Mouse (Mus musculus): Measurements from ENCODE around the gene Chuk.
"Not testable (repeated sequence)": the region's sequence is repeated elsewhere in the genome, so short reads cannot be mapped to it uniquely, and the experiment has no call there.

Gene Chuk

GRCm38 (mm10) chr19:44106831-44107660 is at the start of gene Chuk:
Chuk (minus strand) TSS chr19:44107480.
- DNase-seq (ENCODE audit: low spot score): peak; percentile 94

DNA sequence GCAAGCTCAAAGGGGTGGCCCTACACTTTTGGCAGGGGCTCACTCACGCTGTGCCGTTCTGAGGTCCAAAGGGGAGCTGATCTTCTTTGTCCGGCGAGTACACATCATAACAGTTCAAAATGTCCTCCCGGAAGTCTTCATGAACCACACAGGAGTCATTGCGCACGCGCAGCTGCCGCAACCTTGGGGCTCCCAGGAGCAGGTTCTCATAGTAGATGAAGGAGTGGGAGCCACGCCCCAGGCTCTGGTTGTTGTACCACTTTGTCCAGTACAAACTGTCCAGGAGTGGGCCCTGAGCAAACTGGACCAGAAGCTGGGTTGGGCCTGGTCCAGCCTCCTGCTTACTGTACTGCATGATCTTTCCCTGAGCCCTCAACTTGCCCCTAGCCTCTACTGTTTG is 49.7 kb upstream of the Chuk start:
- no peak for DNase-seq (ENCODE audit: low spot score)

DNA sequence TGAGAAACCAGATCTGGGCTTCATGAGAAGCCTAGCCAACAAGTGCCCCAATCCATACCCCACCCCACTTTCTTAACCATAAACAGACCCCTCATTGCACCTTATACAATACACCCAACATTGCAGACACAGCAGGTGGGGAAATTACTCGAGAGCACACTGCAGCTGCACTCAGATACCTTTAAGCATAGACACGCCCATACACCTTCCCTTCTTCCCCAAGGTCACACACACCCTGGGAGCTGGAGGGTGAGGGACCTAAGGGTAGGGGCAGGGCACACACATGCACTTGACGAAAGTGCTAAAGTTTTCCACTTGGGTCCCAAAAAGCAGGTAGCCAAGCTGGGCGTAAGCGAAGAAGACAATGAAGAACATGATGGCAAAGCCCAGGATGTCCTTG is 46.5 kb upstream of the Chuk start:
- no peak for DNase-seq (ENCODE audit: low spot score)

GRCm38 (mm10) chr19:44148991-44149390 is 41.7 kb upstream of the Chuk start:
- no peak for DNase-seq (ENCODE audit: low spot score)

- no peak for DNase-seq (ENCODE audit: low spot score)
Observed at GRCm38 (mm10) chr19:44148345-44148744, 41.1 kb upstream of the Chuk start.

DNA sequence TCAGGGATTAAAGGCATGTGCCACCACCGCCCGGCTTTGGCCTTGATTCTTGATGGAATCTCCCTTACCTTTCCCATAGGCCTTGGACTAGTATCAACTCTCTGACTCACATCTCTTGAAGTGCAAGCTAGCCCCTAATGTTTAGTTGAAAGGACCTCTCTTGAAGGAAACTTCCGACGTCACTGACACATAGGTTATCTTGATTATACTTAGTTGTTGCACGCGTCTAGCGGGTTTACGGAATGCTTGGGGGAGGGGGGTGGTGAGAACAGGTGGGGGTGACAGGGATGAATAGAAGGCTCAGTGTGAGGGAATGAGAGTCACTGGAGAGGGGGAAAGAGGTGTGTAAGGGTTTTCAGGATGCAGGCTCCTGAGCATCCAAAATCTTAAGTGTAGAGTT is 39.7 kb upstream of the Chuk start:
- no peak for DNase-seq (ENCODE audit: low spot score)

DNA sequence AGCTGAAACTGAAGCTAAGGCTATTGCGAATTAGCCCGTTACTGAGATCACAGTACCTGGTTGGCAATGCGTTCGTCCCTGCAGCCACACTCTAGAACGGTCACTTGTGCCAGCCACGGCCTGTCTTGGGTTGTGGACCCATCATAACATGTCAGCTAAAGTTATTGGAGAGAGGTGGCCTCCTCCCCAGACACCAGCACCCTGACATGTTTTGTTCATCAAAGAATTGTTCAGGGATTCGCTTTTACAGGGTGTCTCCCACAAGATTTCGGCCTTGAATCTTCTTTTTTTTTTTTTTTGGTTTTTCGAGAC is 39.2 kb upstream of the Chuk start:
- DNase-seq (ENCODE audit: low spot score): no peak

DNA sequence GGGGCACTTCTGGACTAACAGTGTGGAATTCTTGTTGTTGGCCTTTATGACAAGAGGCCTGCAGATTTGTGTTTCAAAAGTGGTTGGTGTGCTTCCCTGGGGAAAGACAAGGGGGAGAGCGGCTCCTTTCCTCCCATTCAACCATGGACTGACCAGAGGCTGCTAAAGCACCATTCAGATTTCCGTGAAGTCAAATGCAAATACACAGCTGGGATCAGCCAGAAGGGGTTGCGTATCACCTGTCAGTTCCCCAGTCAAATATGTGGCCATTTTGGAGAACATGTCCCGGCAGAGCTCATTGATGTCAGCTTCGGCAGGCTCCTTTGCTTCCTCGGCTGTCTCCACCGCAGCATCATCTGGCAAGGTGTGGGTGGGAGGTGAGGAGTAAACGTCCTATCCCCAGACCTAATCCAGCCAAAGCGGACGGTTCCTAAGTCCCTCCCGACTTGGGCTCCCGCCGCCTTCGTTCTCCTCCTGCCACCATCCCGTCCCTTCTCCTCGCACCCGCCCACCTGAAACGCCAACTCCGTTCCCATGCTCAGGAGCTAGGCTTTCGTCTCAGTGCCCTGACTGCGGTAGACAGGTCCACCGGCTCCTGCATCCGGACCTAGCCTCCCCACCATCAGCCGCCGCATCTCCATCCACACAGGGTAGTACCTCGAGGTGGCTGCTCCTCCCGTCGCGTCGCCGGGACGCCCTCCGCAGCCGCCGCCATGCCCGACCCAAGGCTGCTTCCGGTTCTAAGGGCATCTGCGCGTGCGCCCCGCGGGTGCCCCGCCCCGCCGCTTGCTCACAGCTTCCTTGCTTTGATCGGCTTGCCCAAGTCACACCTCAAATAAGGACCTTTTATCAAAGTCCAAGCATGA is 38.7 kb upstream of the Chuk start, which contains the start of gene Bloc1s2:
Gene Bloc1s2 (minus strand): TSS at position 745 of the 866 bp plus-strand sequence.
- DNase-seq (ENCODE audit: low spot score): peak; percentile 78

GRCm38 (mm10) chr19:44144366-44144765 is 37.1 kb upstream of the Chuk start:
- DNase-seq (ENCODE audit: low spot score): no peak

- no peak for DNase-seq (ENCODE audit: low spot score)
Observed at GRCm38 (mm10) chr19:44135960-44136485, 28.7 kb upstream of the Chuk start.

GRCm38 (mm10) chr19:44135072-44135959 is 28.0 kb upstream of the Chuk start, which contains the start of gene Cwf19l1:
Cwf19l1 (minus strand) TSS chr19:44135876.
- DNase-seq (ENCODE audit: low spot score): peak; percentile 80

GRCm38 (mm10) chr19:44132917-44133316 is 25.6 kb upstream of the Chuk start:
- DNase-seq (ENCODE audit: low spot score): no peak

- DNase-seq (ENCODE audit: low spot score): no peak
Observed at GRCm38 (mm10) chr19:44128560-44128959, 21.3 kb upstream of the Chuk start.

GRCm38 (mm10) chr19:44127729-44128497 is 20.6 kb upstream of the Chuk start:
- DNase-seq (ENCODE audit: low spot score): no peak

- no peak for DNase-seq (ENCODE audit: low spot score)
Observed at GRCm38 (mm10) chr19:44121137-44121536, 13.9 kb upstream of the Chuk start.

DNA sequence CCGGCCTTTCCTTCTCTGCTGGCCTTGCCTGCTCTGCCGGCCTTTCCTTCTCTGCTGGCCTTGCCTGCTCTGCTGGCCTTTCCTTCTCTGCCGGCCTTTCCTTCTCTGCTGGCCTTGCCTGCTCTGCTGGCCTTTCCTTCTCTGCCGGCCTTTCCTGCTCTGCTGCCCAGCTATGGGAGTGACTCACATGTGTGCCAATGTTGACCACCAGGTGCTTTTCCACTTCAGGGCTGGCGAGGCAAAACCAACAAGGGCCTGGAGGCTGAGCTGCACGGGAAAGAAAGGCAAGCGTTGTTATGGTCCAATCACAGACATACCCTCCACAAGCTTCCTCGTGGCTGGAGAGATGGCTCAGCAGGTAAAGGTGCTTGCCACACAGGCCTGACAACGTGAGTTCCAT is 13.4 kb upstream of the Chuk start:
- not testable (repeated sequence) for DNase-seq (ENCODE audit: low spot score)

- no peak for DNase-seq (ENCODE audit: low spot score)
Observed at GRCm38 (mm10) chr19:44117793-44118192, 10.5 kb upstream of the Chuk start.

DNA sequence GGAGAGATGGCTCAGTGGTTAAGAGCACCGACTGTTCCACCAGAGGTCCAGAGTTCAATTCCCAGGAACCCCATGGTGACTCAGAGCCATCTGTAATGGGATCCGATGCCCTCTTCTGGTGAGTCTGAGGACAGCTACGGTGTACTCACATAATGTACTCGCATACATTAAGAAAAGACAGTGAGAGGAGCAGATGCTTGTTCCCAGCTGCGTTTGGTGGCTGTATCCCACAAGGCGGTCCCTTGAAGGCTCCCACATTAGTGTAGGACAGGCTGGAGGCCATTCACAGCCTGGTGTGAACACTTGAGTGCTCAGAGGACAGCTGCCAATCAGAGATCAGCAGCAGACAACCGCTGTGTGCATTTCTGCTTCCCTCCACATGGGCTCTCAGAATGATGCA is 4.4 kb upstream of the Chuk start:
- DNase-seq (ENCODE audit: low spot score): no peak

- no peak for DNase-seq (ENCODE audit: low spot score)
Observed at GRCm38 (mm10) chr19:44110356-44110755, 3.1 kb upstream of the Chuk start.

GRCm38 (mm10) chr19:44108996-44109395 is 1.7 kb upstream of the Chuk start:
- peak; percentile 7 for DNase-seq (ENCODE audit: low spot score)
